Mouse (Mus musculus): ENCODE data around the gene Nsd2.
"Not testable (repeated sequence)": the region's sequence is repeated elsewhere in the genome, so short reads cannot be mapped to it uniquely, and the experiment has no call there.

Nsd2 gene

GRCm38 (mm10) chr5:33932413-33932812 lies 111.9 kb downstream of the Nsd2 start:
- DNase-seq (ENCODE audit: low spot score) = no peak

- DNase-seq (ENCODE audit: low spot score) = no peak
Observed at GRCm38 (mm10) chr5:33934081-33934480, 113.6 kb downstream of the Nsd2 start.

- DNase-seq (ENCODE audit: low spot score) = no peak
Observed at GRCm38 (mm10) chr5:33934877-33935276, 114.4 kb downstream of the Nsd2 start.

- no peak for DNase-seq (ENCODE audit: low spot score)
Observed at GRCm38 (mm10) chr5:33935700-33936111, 115.2 kb downstream of the Nsd2 start.

- DNase-seq (ENCODE audit: low spot score) = peak; percentile 99
Observed at GRCm38 (mm10) chr5:33936120-33936707, 115.7 kb downstream of the Nsd2 start, which contains the start of gene Nelfa. Gene Nelfa (minus strand): TSS chr5:33936413.

GRCm38 (mm10) chr5:33937230-33937629 lies 116.7 kb downstream of the Nsd2 start:
- no peak for DNase-seq (ENCODE audit: low spot score)

GRCm38 (mm10) chr5:33938448-33938847 lies 117.9 kb downstream of the Nsd2 start:
- DNase-seq (ENCODE audit: low spot score) = no peak

- DNase-seq (ENCODE audit: low spot score) = not testable (repeated sequence)
Observed at GRCm38 (mm10) chr5:33947035-33947434, 126.5 kb downstream of the Nsd2 start.

Data from adipocyte (in vitro differentiated cells).